Comparison of ENCODE assay signal across 7 mouse cellular contexts in genomic region chr7:65955304-65956220, GRCm38 (mm10).
DNase-seq lines count a peak whose midpoint lies in the region; ATAC-seq lines count a peak whose summit lies in the region.

No protein-coding gene starts in this region.

- peaks cover 14% of the 10 kb centered on the region for H3K4me1 ChIP-seq in hindbrain, embryonic 13.5 days (replicated peaks)
- peaks cover 14% of the 10 kb centered on the region for H3K4me1 ChIP-seq in midbrain, embryonic 15.5 days

- H3K4me3 ChIP-seq in hindbrain, embryonic 13.5 days: no peak overlapping the region
- H3K4me3 ChIP-seq in midbrain, embryonic 15.5 days: no peak overlapping the region

- no peak overlapping the region for H3K27ac ChIP-seq in hindbrain, embryonic 13.5 days
- peak overlapping the region; percentile 39; the same call in 1 of the 2 replicates for H3K27ac ChIP-seq in midbrain, embryonic 15.5 days

- H3K9ac ChIP-seq in hindbrain, embryonic 13.5 days: no peak overlapping the region
- H3K9ac ChIP-seq in midbrain, embryonic 15.5 days: no peak overlapping the region

- 13% methylated on average over 24 of the region's 24 CpGs for WGBS in hindbrain, embryonic 13.5 days
- WGBS in midbrain, embryonic 15.5 days: 23% methylated on average over 24 of the region's 24 CpGs

- H3K36me3 ChIP-seq in hindbrain, embryonic 13.5 days: no peaks in the 10 kb centered on the region
- no peaks in the 10 kb centered on the region for H3K36me3 ChIP-seq in midbrain, embryonic 15.5 days (replicated peaks)

- peak; percentile 88 for ATAC-seq in hindbrain, embryonic 13.5 days (ENCODE audit: low FRiP score)
- ATAC-seq in midbrain, embryonic 15.5 days (replicated peaks): peak; percentile 92

- H3K27me3 ChIP-seq in hindbrain, embryonic 13.5 days: 0 out of 2 replicates have a peak, but pooled peaks cover 9% of the 10 kb centered on the region
- no peaks in the 10 kb centered on the region for H3K27me3 ChIP-seq in midbrain, embryonic 15.5 days (replicated peaks)

- peak overlapping the region; percentile 36 for H3K4me2 ChIP-seq in hindbrain, embryonic 13.5 days
- H3K4me2 ChIP-seq in midbrain, embryonic 15.5 days: peak overlapping the region; percentile 37; the same call in 1 of the 2 replicates

- DNase-seq in brain, adult 2 months (ENCODE audit: low read depth, low spot score): peak; percentile 82
- DNase-seq in embryo, embryonic 11.5 days (ENCODE audit: low read depth, low spot score): peak; percentile 51
- DNase-seq in cerebellum, adult 18-20 months: no peak
- DNase-seq in spleen, adult 12 weeks (ENCODE audit: low spot score): no peak
- no peak for DNase-seq in kidney, adult 9 months

- no peaks in the 10 kb centered on the region for H3K9me3 ChIP-seq in hindbrain, embryonic 13.5 days
- no peaks in the 10 kb centered on the region for H3K9me3 ChIP-seq in midbrain, embryonic 15.5 days

Comparison
In these comparisons a context has a peak if more than half of its experiments do, and no peak if none do; other contexts are left out.
1. DNase-seq: peak in brain, adult 2 months (single experiment) and embryo, embryonic 11.5 days (single experiment); none in cerebellum, adult 18-20 months (0 of 2), spleen, adult 12 weeks (single experiment) and kidney, adult 9 months (single experiment).